Mouse (Mus musculus): ENCODE data around the gene Capzb. TPM values are rescaled to one million over a fixed set of nuclear protein-coding genes. Genes with fewer than 3 reads are reported as not detected.

Capzb gene
- polyA plus RNA-seq, 1 experiment from 2014 or later = 250 TPM

- no peaks in the 10 kb centered on the region for H3K27me3 ChIP-seq (ENCODE audit: control insufficient read depth, insufficient read depth, low read length)
- no peak for ATAC-seq (ENCODE audit: low FRiP score, low TSS enrichment)
- no peak overlapping the region for H3K27ac ChIP-seq (replicated peaks; ENCODE audit: low read depth, low read length)
- H3K4me2 ChIP-seq (ENCODE audit: low read length) = no peak overlapping the region
- no peak for DNase-seq
- WGBS = 91% methylated on average over 14 of the region's 14 CpGs
- no peaks in the 10 kb centered on the region for H3K9me3 ChIP-seq (ENCODE audit: control insufficient read depth, low read length)
- no peaks in the 10 kb centered on the region for H3K36me3 ChIP-seq (ENCODE audit: control insufficient read depth, insufficient read depth, low read length)
- no peak overlapping the region for H3K4me3 ChIP-seq (replicated peaks; ENCODE audit: low read depth, low read length)
- H3K9ac ChIP-seq (replicated peaks; ENCODE audit: low read length) = no peak overlapping the region
- no peaks in the 10 kb centered on the region for H3K4me1 ChIP-seq (ENCODE audit: control insufficient read depth, insufficient read depth, low read length)
These were observed 34.3 kb upstream of the Capzb start for GRCm38 (mm10) chr4:139158350-139158749.

GRCm38 (mm10) chr4:139161076-139161475 lies 31.6 kb upstream of the Capzb start:
- H3K4me1 ChIP-seq (ENCODE audit: control insufficient read depth, insufficient read depth, low read length) = no peaks in the 10 kb centered on the region
- DNase-seq (no peak), ATAC-seq (ENCODE audit: low FRiP score, low TSS enrichment) (no peak)
- no peak overlapping the region for H3K4me3 ChIP-seq (replicated peaks; ENCODE audit: low read depth, low read length)
- no peaks in the 10 kb centered on the region for H3K36me3 ChIP-seq (ENCODE audit: control insufficient read depth, insufficient read depth, low read length)
- 79% methylated on average over 2 of the region's 2 CpGs for WGBS
- no peak overlapping the region for H3K9ac ChIP-seq (replicated peaks; ENCODE audit: low read length)
- H3K27ac ChIP-seq (replicated peaks; ENCODE audit: low read depth, low read length) = no peak overlapping the region
- no peaks in the 10 kb centered on the region for H3K27me3 ChIP-seq (ENCODE audit: control insufficient read depth, insufficient read depth, low read length)
- H3K4me2 ChIP-seq (ENCODE audit: low read length) = no peak overlapping the region
- H3K9me3 ChIP-seq (ENCODE audit: control insufficient read depth, low read length) = no peaks in the 10 kb centered on the region

GRCm38 (mm10) chr4:139164082-139164481 lies 28.6 kb upstream of the Capzb start:
- 88% methylated on average over 6 of the region's 6 CpGs for WGBS
- no peak overlapping the region for H3K4me2 ChIP-seq (ENCODE audit: low read length)
- no peaks in the 10 kb centered on the region for H3K36me3 ChIP-seq (ENCODE audit: control insufficient read depth, insufficient read depth, low read length)
- no peak overlapping the region for H3K4me3 ChIP-seq (replicated peaks; ENCODE audit: low read depth, low read length)
- H3K9ac ChIP-seq (replicated peaks; ENCODE audit: low read length) = no peak overlapping the region
- H3K27me3 ChIP-seq (ENCODE audit: control insufficient read depth, insufficient read depth, low read length) = no peaks in the 10 kb centered on the region
- no peaks in the 10 kb centered on the region for H3K4me1 ChIP-seq (ENCODE audit: control insufficient read depth, insufficient read depth, low read length)
- no peak for DNase-seq
- no peaks in the 10 kb centered on the region for H3K9me3 ChIP-seq (ENCODE audit: control insufficient read depth, low read length)
- no peak for ATAC-seq (ENCODE audit: low FRiP score, low TSS enrichment)
- no peak overlapping the region for H3K27ac ChIP-seq (replicated peaks; ENCODE audit: low read depth, low read length)

- ATAC-seq (ENCODE audit: low FRiP score, low TSS enrichment) (no peak), DNase-seq (no peak)
- Histone ChIP-seq H3K9ac (replicated peaks; ENCODE audit: low read length) (no peak overlapping the region), H3K4me2 (ENCODE audit: low read length) (no peak overlapping the region), H3K27me3 (ENCODE audit: control insufficient read depth, insufficient read depth, low read length) (no peaks in the 10 kb centered on the region), H3K36me3 (ENCODE audit: control insufficient read depth, insufficient read depth, low read length) (no peaks in the 10 kb centered on the region), H3K4me3 (replicated peaks; ENCODE audit: low read depth, low read length) (no peak overlapping the region), H3K27ac (replicated peaks; ENCODE audit: low read depth, low read length) (no peak overlapping the region), H3K9me3 (ENCODE audit: control insufficient read depth, low read length) (no peaks in the 10 kb centered on the region), H3K4me1 (ENCODE audit: control insufficient read depth, insufficient read depth, low read length) (no peaks in the 10 kb centered on the region; the same call in 1 of the 2 replicates)
- WGBS = 85% methylated on average over 8 of the region's 8 CpGs
These were observed 27.4 kb upstream of the Capzb start for GRCm38 (mm10) chr4:139165259-139165658.

- DNase-seq (no peak), ATAC-seq (ENCODE audit: low FRiP score, low TSS enrichment) (no peak)
- H3K4me3 ChIP-seq (replicated peaks; ENCODE audit: low read depth, low read length) = no peak overlapping the region
- 88% methylated on average over 8 of the region's 8 CpGs for WGBS
- no peak overlapping the region for H3K27ac ChIP-seq (replicated peaks; ENCODE audit: low read depth, low read length)
- no peaks in the 10 kb centered on the region; the same call in 1 of the 2 replicates for H3K4me1 ChIP-seq (ENCODE audit: control insufficient read depth, insufficient read depth, low read length)
- H3K9ac ChIP-seq (replicated peaks; ENCODE audit: low read length) = no peak overlapping the region
- H3K27me3 ChIP-seq (ENCODE audit: control insufficient read depth, insufficient read depth, low read length) = no peaks in the 10 kb centered on the region
- no peaks in the 10 kb centered on the region for H3K36me3 ChIP-seq (ENCODE audit: control insufficient read depth, insufficient read depth, low read length)
- no peaks in the 10 kb centered on the region for H3K9me3 ChIP-seq (ENCODE audit: control insufficient read depth, low read length)
- H3K4me2 ChIP-seq (ENCODE audit: low read length) = no peak overlapping the region
These were observed 26.5 kb upstream of the Capzb start for GRCm38 (mm10) chr4:139166244-139166643.

GRCm38 (mm10) chr4:139167107-139167506 lies 25.6 kb upstream of the Capzb start:
- H3K4me3 ChIP-seq (replicated peaks; ENCODE audit: low read depth, low read length) = no peak overlapping the region
- H3K9ac ChIP-seq (replicated peaks; ENCODE audit: low read length) = no peak overlapping the region
- H3K36me3 ChIP-seq (ENCODE audit: control insufficient read depth, insufficient read depth, low read length) = no peaks in the 10 kb centered on the region
- H3K9me3 ChIP-seq (ENCODE audit: control insufficient read depth, low read length) = no peaks in the 10 kb centered on the region
- ATAC-seq (ENCODE audit: low FRiP score, low TSS enrichment) = no peak
- no peaks in the 10 kb centered on the region for H3K27me3 ChIP-seq (ENCODE audit: control insufficient read depth, insufficient read depth, low read length)
- no peak overlapping the region for H3K27ac ChIP-seq (replicated peaks; ENCODE audit: low read depth, low read length)
- no peak overlapping the region for H3K4me2 ChIP-seq (ENCODE audit: low read length)
- WGBS = 73% methylated on average over 8 of the region's 8 CpGs
- H3K4me1 ChIP-seq (ENCODE audit: control insufficient read depth, insufficient read depth, low read length) = no peaks in the 10 kb centered on the region; the same call in 1 of the 2 replicates
- no peak for DNase-seq

GRCm38 (mm10) chr4:139168985-139169747 lies 23.5 kb upstream of the Capzb start:
- H3K27ac ChIP-seq (replicated peaks; ENCODE audit: low read depth, low read length) = no peak overlapping the region
- no peak overlapping the region for H3K9ac ChIP-seq (replicated peaks; ENCODE audit: low read length)
- no peak overlapping the region for H3K4me2 ChIP-seq (ENCODE audit: low read length)
- no peaks in the 10 kb centered on the region for H3K9me3 ChIP-seq (ENCODE audit: control insufficient read depth, low read length)
- no peaks in the 10 kb centered on the region for H3K27me3 ChIP-seq (ENCODE audit: control insufficient read depth, insufficient read depth, low read length)
- WGBS = 75% methylated on average over 15 of the region's 15 CpGs
- no peak for ATAC-seq (ENCODE audit: low FRiP score, low TSS enrichment)
- H3K36me3 ChIP-seq (ENCODE audit: control insufficient read depth, insufficient read depth, low read length) = no peaks in the 10 kb centered on the region
- H3K4me1 ChIP-seq (ENCODE audit: control insufficient read depth, insufficient read depth, low read length) = no peaks in the 10 kb centered on the region; the same call in 1 of the 2 replicates
- no peak for DNase-seq
- no peak overlapping the region for H3K4me3 ChIP-seq (replicated peaks; ENCODE audit: low read depth, low read length)

- no peak overlapping the region for H3K4me3 ChIP-seq (replicated peaks; ENCODE audit: low read depth, low read length)
- H3K27me3 ChIP-seq (ENCODE audit: control insufficient read depth, insufficient read depth, low read length) = no peaks in the 10 kb centered on the region
- ATAC-seq (ENCODE audit: low FRiP score, low TSS enrichment) = no peak
- H3K27ac ChIP-seq (replicated peaks; ENCODE audit: low read depth, low read length) = no peak overlapping the region
- no peak overlapping the region for H3K9ac ChIP-seq (replicated peaks; ENCODE audit: low read length)
- H3K36me3 ChIP-seq (ENCODE audit: control insufficient read depth, insufficient read depth, low read length) = no peaks in the 10 kb centered on the region
- no peak overlapping the region for H3K4me2 ChIP-seq (ENCODE audit: low read length)
- DNase-seq = no peak
- 51% methylated on average over 12 of the region's 12 CpGs for WGBS
- no peaks in the 10 kb centered on the region; the same call in 1 of the 2 replicates for H3K4me1 ChIP-seq (ENCODE audit: control insufficient read depth, insufficient read depth, low read length)
- H3K9me3 ChIP-seq (ENCODE audit: control insufficient read depth, low read length) = no peaks in the 10 kb centered on the region
These were observed 22.9 kb upstream of the Capzb start for GRCm38 (mm10) chr4:139169748-139170279.
